Mouse (Mus musculus): ENCODE results near the gene Rab43.

- TF ChIP-seq CTCF (IDR thresholded peaks at IDR 0.05) (no peak), POLR2A (IDR thresholded peaks at IDR 0.05; ENCODE audit: insufficient read depth, low read depth, low read length) (no peak)
These were observed 36.2 kb downstream of the Rab43 start for GRCm38 (mm10) chr6:87775588-87776245.

All from heart, adult 2 months (tissue).